Mouse (Mus musculus) C3H10T1/2 (cell line): ENCODE data around the gene Esp6. TPM values are rescaled to one million over a fixed set of nuclear protein-coding genes. Genes with fewer than 3 reads are reported as not detected.

Experiments
- polyA plus RNA-seq, 2 experiments: library from polyadenylated mRNA; unstranded; fragments of >200 nt; fragmentation: generic; extraction: Trizol; gene quantifications; one replicate each; pipeline ENCODE4 v1.2.1; 2012; ENCODE audit warnings: missing spikeins in 2 of 2

Gene Esp6
- not detected for polyA plus RNA-seq

GRCm38 (mm10) chr17:40561207-40561606 is at the start of gene Esp6:
TSS of gene Esp6 (plus strand) at chr17:40561507.

GRCm38 (mm10) chr17:40519818-40520217 is 41.5 kb upstream of the Esp6 start, which contains the start of gene Esp8:
TSS of gene Esp8 (plus strand) at chr17:40520022.

DNA sequence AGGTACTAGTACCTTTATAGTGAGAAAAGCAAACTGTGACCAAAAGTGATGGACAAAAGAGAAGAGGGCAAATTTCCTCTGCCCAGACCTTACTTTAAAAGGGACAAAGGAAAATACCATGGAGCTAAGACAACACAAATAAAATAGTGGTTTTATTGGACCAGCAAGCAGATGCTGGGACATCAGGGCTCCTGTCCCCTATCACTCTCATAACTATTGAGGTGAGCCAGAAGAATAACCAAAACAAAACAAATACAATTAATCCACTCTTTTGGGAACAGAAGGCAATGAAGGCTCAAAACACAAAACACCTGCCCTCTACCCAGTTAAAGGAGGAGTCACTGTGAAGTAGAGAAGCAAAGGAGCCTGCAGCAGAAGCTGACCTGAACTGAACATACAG is 37.0 kb downstream of the Esp6 start, which contains the start of gene Esp4:
Gene Esp4, plus strand, starts transcription at position 301 of the 400 bp plus-strand sequence.

Other genes with a start within 250 kb of the Esp6 start
- not detected for gene Crisp1, start 242.3 kb upstream of the Esp6 start, polyA plus RNA-seq
- gene Esp8, start 41.5 kb upstream of the Esp6 start, polyA plus RNA-seq = not detected
- not detected for gene Esp4, start 37.1 kb downstream of the Esp6 start, polyA plus RNA-seq
- gene Esp3, start 70.6 kb downstream of the Esp6 start, polyA plus RNA-seq = not detected
- gene Esp1, start 165.6 kb downstream of the Esp6 start, polyA plus RNA-seq = not detected
- not detected for gene Crisp2, start 245.5 kb downstream of the Esp6 start, polyA plus RNA-seq
- gene Rhag, start 249.6 kb downstream of the Esp6 start, polyA plus RNA-seq = under 1 TPM in 1 of 2 experiments, not detected in 1; 0.04 TPM